Mouse (Mus musculus) megakaryocyte, embryonic 14.5 days (primary cell): Measurements from ENCODE around the gene Relt.

Source experiments
- FLI1 ChIP-seq: IDR thresholded peaks from 2 replicates; pipeline ENCODE4 v1.6.1; 2012; ENCODE audit warnings: low read length, inconsistent platforms, mixed read lengths
- GATA1 ChIP-seq: IDR thresholded peaks from 3 replicates; pipeline ENCODE4 v1.6.1; 2012; ENCODE audit warnings: mixed read lengths, low read length, inconsistent platforms, borderline replicate concordance

GRCm38 (mm10) chr7:100905037-100905436 is 41.8 kb upstream of the Relt start:
- TF ChIP-seq FLI1 (no peak), GATA1 (no peak)
